Mouse (Mus musculus) limb, embryonic 12.5 days (tissue): ENCODE data around the gene Gm28778. TPM values are rescaled to one million over a fixed set of nuclear protein-coding genes. Genes with fewer than 3 reads are reported as not detected.
"Not testable (repeated sequence)": the region's sequence is repeated elsewhere in the genome, so short reads cannot be mapped to it uniquely, and the experiment has no call there.

Experiments used
- ATAC-seq: fragments of 200-750 bp; cut with Nextera tagmentation; 2 replicates; pipeline ENCODE4 v1.8.0; 2017; ENCODE audit warnings: low read depth, moderate TSS enrichment; ENCODE audit not compliant: insufficient number of reproducible peaks, insufficient read depth, low FRiP score, low TSS enrichment
- H3K27ac ChIP-seq: fragments of 300-500 bp; sonication (generic); 2 replicates; pipeline ENCODE4 v1.5.1; 2016; ENCODE audit warnings: mild to moderate bottlenecking, moderate library complexity
- H3K27me3 ChIP-seq: fragments of 300-500 bp; sonication (generic); 2 replicates; pipeline ENCODE4 v1.6.1; 2016; ENCODE audit warnings: mild to moderate bottlenecking, moderate library complexity
- H3K36me3 ChIP-seq: fragments of 300-500 bp; sonication (generic); 2 replicates; pipeline ENCODE4 v1.6.1; 2016; ENCODE audit warnings: mild to moderate bottlenecking, moderate library complexity
- H3K4me1 ChIP-seq: fragments of 300-500 bp; sonication (generic); replicated peaks from 2 replicates; pipeline ENCODE4 v1.6.1; 2016
- H3K4me2 ChIP-seq: fragments of 300-500 bp; sonication (generic); 2 replicates; pipeline ENCODE4 v1.6.1; 2016; ENCODE audit warnings: mild to moderate bottlenecking, moderate library complexity
- H3K4me3 ChIP-seq: fragments of 300-500 bp; sonication (generic); replicated peaks from 2 replicates; pipeline ENCODE4 v1.5.1; 2016; ENCODE audit warnings: mild to moderate bottlenecking
- H3K9ac ChIP-seq: fragments of 300-500 bp; sonication (generic); replicated peaks from 2 replicates; pipeline ENCODE4 v1.6.1; 2016; ENCODE audit warnings: mild to moderate bottlenecking, moderate library complexity
- H3K9me3 ChIP-seq: fragments of 300-500 bp; sonication (generic); 2 replicates; pipeline ENCODE4 v1.6.1; 2016; ENCODE audit warnings: mild to moderate bottlenecking, moderate library complexity
- WGBS: fragments of 180-500 bp; shearing (Covaris S2); methylation state at CpG from one replicate; pipeline ENCODE4 v1.1.7; 2016; 5-methylcytosine and 5-hydroxymethylcytosine counted together
- polyA plus RNA-seq: library from polyadenylated mRNA; unstranded; fragments of >200 nt; fragmentation: Nextera tagmentation; extraction: Ambion mirVana; gene quantifications from 2 replicates; pipeline ENCODE4 v1.2.1, GENCODE M21; 2016

The Gm28778 gene
- polyA plus RNA-seq, result not detected in 2 replicates

- Histone ChIP-seq H3K4me2 (peak within 1 kb of the TSS; percentile 61), H3K27ac (peak within 1 kb of the TSS; percentile 90)
These were observed at the start of gene Gm28778, which contains the start of the genes Pms1 and Ormdl1 for GRCm38 (mm10) chr1:53296581-53297383. Gene Gm28778 (plus strand): TSS chr1:53297111. Gene Pms1 (minus strand): TSS chr1:53297018. Gene Ormdl1 (plus strand): TSS chr1:53297095.

GRCm38 (mm10) chr1:53264958-53265612, 31.8 kb upstream of the Gm28778 start:
- not testable (repeated sequence) for H3K9ac ChIP-seq, H3K27me3 ChIP-seq, ATAC-seq, H3K4me1 ChIP-seq, H3K4me3 ChIP-seq, H3K27ac ChIP-seq, H3K9me3 ChIP-seq, H3K4me2 ChIP-seq
- peaks cover 12% of the 10 kb centered on the region for H3K36me3 ChIP-seq

More at GRCm38 (mm10) chr1:53296581-53297383, at the start of gene Gm28778, which contains the start of the genes Pms1 and Ormdl1:
- under 1% methylated on average over 66 of the region's 66 CpGs for WGBS
- H3K9me3 ChIP-seq, result no peaks in the 10 kb centered on the region
- H3K9ac ChIP-seq, result peak within 1 kb of the TSS; percentile 81
- peak; percentile 99 for ATAC-seq
- peak within 1 kb of the TSS; percentile 77 for H3K4me3 ChIP-seq
- H3K4me1 ChIP-seq, result peaks cover 6% of the 10 kb centered on the region; the same call in 1 of the 2 replicates
- peaks cover 13% of the 10 kb centered on the region for H3K36me3 ChIP-seq
- H3K27me3 ChIP-seq, result no peaks in the 10 kb centered on the region

- Histone ChIP-seq H3K36me3 (peaks cover 9% of the 10 kb centered on the region), H3K4me3 (no peak overlapping the region), H3K9me3 (no peaks in the 10 kb centered on the region), H3K27ac (no peak overlapping the region), H3K9ac (no peak overlapping the region), H3K4me2 (no peak overlapping the region), H3K27me3 (no peaks in the 10 kb centered on the region), H3K4me1 (no peaks in the 10 kb centered on the region)
- WGBS, result 92% methylated on average over 3 of the region's 3 CpGs
- ATAC-seq, result no peak
These were observed 27.0 kb upstream of the Gm28778 start for GRCm38 (mm10) chr1:53269901-53270300.

GRCm38 (mm10) chr1:53272646-53273045, 24.3 kb upstream of the Gm28778 start:
- Histone ChIP-seq H3K9me3 (no peaks in the 10 kb centered on the region), H3K4me1 (no peaks in the 10 kb centered on the region), H3K4me2 (no peak overlapping the region), H3K36me3 (peaks cover 3% of the 10 kb centered on the region; the same call in 1 of the 2 replicates), H3K27ac (no peak overlapping the region), H3K9ac (no peak overlapping the region), H3K4me3 (no peak overlapping the region), H3K27me3 (no peaks in the 10 kb centered on the region)
- ATAC-seq, result no peak

DNA sequence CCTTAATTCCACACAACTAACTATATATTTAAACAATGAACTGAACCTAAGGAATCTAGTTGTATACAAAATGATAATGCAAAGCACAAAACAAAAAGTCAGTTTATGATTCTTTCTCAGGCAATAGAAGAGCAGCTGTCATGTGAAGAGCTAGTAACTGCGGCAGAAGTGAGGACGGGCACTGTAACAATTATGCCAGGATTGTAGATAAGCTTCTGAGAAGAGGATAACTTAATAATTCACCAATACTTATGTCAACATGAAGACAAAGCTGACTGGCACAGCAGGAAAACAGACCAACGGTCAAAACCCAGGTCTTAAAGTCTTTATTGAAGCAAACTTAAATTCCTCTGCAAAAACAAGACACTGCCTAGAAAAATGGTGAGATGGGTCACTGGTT, 5.7 kb upstream of the Gm28778 start:
- Histone ChIP-seq H3K27me3 (no peaks in the 10 kb centered on the region), H3K4me3 (no peak overlapping the region), H3K4me1 (0 out of 2 replicates have a peak, but pooled peaks cover 6% of the 10 kb centered on the region), H3K9ac (no peak overlapping the region), H3K36me3 (peaks cover 9% of the 10 kb centered on the region), H3K4me2 (no peak overlapping the region), H3K27ac (no peak overlapping the region), H3K9me3 (no peaks in the 10 kb centered on the region; the same call in 1 of the 2 replicates)
- no peak for ATAC-seq
- 87% methylated on average over 3 of the region's 3 CpGs for WGBS

DNA sequence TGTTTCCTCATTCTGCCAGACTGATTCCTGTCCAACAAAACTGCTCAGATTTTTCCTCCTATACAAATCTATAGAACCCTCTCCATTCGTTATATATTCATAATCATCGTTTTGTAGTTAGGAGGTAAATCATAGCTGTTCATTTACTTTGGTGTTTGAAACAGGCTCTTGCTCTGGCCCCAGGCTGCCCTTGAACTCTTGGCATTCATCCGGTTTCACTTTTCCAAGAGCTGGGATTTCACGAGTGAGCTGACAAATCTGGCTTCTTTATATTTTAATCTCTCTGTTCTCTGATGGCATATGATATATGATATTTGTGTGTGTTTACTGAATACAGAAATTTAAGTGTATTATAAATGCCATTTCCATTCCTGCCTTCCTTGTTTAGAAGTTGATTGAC, 3.6 kb downstream of the Gm28778 start:
- no peak overlapping the region for H3K4me2 ChIP-seq
- no peaks in the 10 kb centered on the region for H3K9me3 ChIP-seq
- 93% methylated on average over 4 of the region's 4 CpGs for WGBS
- H3K9ac ChIP-seq, result no peak overlapping the region
- H3K4me3 ChIP-seq, result no peak overlapping the region
- no peak for ATAC-seq
- H3K4me1 ChIP-seq, result peaks cover 6% of the 10 kb centered on the region; the same call in 1 of the 2 replicates
- H3K27me3 ChIP-seq, result no peaks in the 10 kb centered on the region
- H3K27ac ChIP-seq, result no peak overlapping the region
- peaks cover 10% of the 10 kb centered on the region for H3K36me3 ChIP-seq

- H3K4me1 ChIP-seq, result no peaks in the 10 kb centered on the region
- H3K4me3 ChIP-seq, result peak within 1 kb of the TSS; percentile 52
- peak within 1 kb of the TSS; percentile 72 for H3K9ac ChIP-seq
- peaks cover 17% of the 10 kb centered on the region; the same call in 1 of the 2 replicates for H3K36me3 ChIP-seq
- peak; percentile 88 for ATAC-seq
- no peaks in the 10 kb centered on the region for H3K27me3 ChIP-seq
- H3K27ac ChIP-seq, result peak within 1 kb of the TSS; percentile 87
- WGBS, result 2% methylated on average over 27 of the region's 27 CpGs
- H3K9me3 ChIP-seq, result no peaks in the 10 kb centered on the region
- H3K4me2 ChIP-seq, result peak within 1 kb of the TSS; percentile 60
These were observed 16.4 kb downstream of the Gm28778 start, which contains the start of gene Osgepl1 for GRCm38 (mm10) chr1:53312989-53313967. Gene Osgepl1 (plus strand): TSS chr1:53313624.

- H3K27me3 ChIP-seq, result no peaks in the 10 kb centered on the region
- 96% methylated on average over 4 of the region's 4 CpGs for WGBS
- peaks cover 25% of the 10 kb centered on the region for H3K36me3 ChIP-seq
- ATAC-seq, result no peak
- no peaks in the 10 kb centered on the region for H3K9me3 ChIP-seq
- H3K27ac ChIP-seq, result no peak overlapping the region
- H3K9ac ChIP-seq, result no peak overlapping the region
- H3K4me3 ChIP-seq, result no peak overlapping the region
- H3K4me2 ChIP-seq, result no peak overlapping the region
- H3K4me1 ChIP-seq, result no peaks in the 10 kb centered on the region
These were observed 24.9 kb downstream of the Gm28778 start for GRCm38 (mm10) chr1:53321662-53322344.

- peaks cover 19% of the 10 kb centered on the region for H3K36me3 ChIP-seq
- no peaks in the 10 kb centered on the region for H3K4me1 ChIP-seq
- no peak for ATAC-seq
- no peak overlapping the region for H3K4me2 ChIP-seq
- no peak overlapping the region for H3K4me3 ChIP-seq
- no peaks in the 10 kb centered on the region for H3K9me3 ChIP-seq
- H3K9ac ChIP-seq, result no peak overlapping the region
- 92% methylated on average over 5 of the region's 5 CpGs for WGBS
- H3K27ac ChIP-seq, result no peak overlapping the region
- no peaks in the 10 kb centered on the region for H3K27me3 ChIP-seq
These were observed 26.3 kb downstream of the Gm28778 start for GRCm38 (mm10) chr1:53323254-53323653.

DNA sequence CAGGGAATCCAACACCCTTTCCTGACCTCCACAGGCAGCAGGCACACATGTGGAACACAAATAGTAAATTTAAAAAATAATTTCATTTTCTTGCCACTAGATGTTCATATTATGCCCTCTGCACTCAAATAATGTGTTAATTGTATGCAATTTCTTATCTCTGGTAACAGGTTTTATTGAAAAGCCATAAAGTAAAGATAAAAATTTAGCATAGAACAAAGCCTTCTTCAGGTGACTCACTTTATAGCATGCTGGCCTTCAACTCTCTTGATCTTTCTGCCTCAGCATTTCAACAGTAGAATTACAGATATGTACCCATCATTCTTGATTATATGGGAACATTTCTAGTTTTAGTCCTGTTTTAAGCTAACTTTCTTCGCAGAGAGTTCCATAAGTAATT, 27.4 kb downstream of the Gm28778 start:
- ATAC-seq, result no peak
- Histone ChIP-seq H3K9ac (no peak overlapping the region), H3K4me3 (no peak overlapping the region), H3K27me3 (no peaks in the 10 kb centered on the region), H3K27ac (no peak overlapping the region), H3K4me2 (no peak overlapping the region), H3K9me3 (no peaks in the 10 kb centered on the region), H3K4me1 (no peaks in the 10 kb centered on the region), H3K36me3 (peaks cover 14% of the 10 kb centered on the region)
- 98% methylated on average over 1 of the region's 1 CpGs for WGBS
